Mouse (Mus musculus) heart, embryonic 10.5 days (tissue): ENCODE measurements at regions not wholly inside any gene's neighbourhood (a gene's known extent, or its start where the extent isn't known, plus 50 kb on each side); places are given as distances from the start of the nearest gene placed in this dataset.
A peak's percentile ranks its signal among the peaks of the same experiment; 100 is the strongest.

ENCODE experiments used
- DNase-seq: peaks from one replicate; pipeline ENCODE4 v3.0.0-alpha.2; 2017; ENCODE audit warnings: low spot score
- H3K27ac ChIP-seq: fragments of 300-500 bp; sonication (generic); 2 replicates; pipeline ENCODE4 v1.5.1; 2016; ENCODE audit warnings: mild to moderate bottlenecking
- H3K27me3 ChIP-seq: fragments of 300-500 bp; sonication (generic); 2 replicates; pipeline ENCODE4 v1.6.1; 2016; ENCODE audit warnings: mild to moderate bottlenecking; ENCODE audit not compliant: poor library complexity, insufficient read depth, severe bottlenecking
- H3K36me3 ChIP-seq: fragments of 300-500 bp; sonication (generic); 2 replicates; pipeline ENCODE4 v1.6.1; 2016; ENCODE audit warnings: mild to moderate bottlenecking, moderate library complexity
- H3K4me1 ChIP-seq: fragments of 300-500 bp; sonication (generic); 2 replicates; pipeline ENCODE4 v1.6.1; 2016; ENCODE audit warnings: mild to moderate bottlenecking
- H3K4me3 ChIP-seq: fragments of 300-500 bp; sonication (generic); 2 replicates; pipeline ENCODE4 v1.5.1; 2016; ENCODE audit warnings: mild to moderate bottlenecking, moderate library complexity
- H3K9me3 ChIP-seq: fragments of 300-500 bp; sonication (generic); 2 replicates; pipeline ENCODE4 v1.6.1; 2016; ENCODE audit warnings: mild to moderate bottlenecking, moderate library complexity
- WGBS: fragments of 180-500 bp; shearing (Covaris S2); methylation state at CpG from one replicate; pipeline ENCODE4 v1.1.7; 2016; 5-methylcytosine and 5-hydroxymethylcytosine counted together

DNA sequence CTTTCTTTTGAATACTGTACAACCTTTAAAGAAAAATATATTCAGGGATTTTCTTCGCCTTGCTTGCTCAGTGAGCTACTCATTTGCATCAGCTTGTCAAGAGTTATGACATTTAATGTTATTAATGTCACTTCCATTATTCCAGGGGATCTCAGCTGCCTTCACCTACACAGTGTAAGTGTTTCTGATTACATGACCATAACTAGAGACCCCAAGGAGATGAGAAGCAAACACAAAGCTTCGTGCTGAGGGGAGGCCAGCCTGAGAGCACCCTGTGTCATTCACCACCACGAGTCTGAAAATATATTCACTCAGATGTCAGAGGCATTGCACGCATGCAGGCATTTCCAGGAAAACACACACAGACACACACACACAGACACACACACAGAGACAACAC, 369.8 kb upstream of the Adamts16 start:
- H3K27ac ChIP-seq, result no peak overlapping the region
- no peaks in the 10 kb centered on the region for H3K9me3 ChIP-seq
- WGBS, result 74% methylated on average over 4 of the region's 4 CpGs

DNA sequence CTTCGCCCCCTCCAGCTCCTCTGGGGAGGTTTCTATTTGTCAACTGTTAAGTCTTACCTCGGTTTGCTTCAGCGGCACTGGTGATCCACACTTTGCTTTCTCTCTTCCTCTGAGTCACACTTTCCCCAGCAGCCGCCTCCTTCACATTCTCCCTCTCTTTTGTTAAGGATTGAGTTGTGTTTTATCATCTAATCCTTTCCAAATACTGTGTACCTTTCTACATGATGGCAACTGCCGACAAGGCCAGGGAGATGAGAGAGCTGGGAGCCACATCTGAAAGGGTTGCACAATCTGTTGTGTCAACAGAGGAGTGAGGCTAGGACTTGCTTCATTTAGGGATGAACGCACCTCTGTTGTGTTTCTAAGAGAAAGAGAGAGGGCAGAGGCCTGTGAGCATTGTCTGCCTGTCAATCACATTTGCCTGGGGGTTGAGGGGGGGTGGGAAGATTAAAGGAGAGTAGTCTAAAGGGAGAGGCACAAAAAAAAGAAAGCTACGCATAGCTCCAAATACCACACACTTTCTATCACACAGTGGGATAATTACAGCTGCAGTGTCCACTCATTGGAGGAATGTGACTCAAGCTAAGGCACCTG, 369.1 kb upstream of the Adamts16 start:
- Histone ChIP-seq H3K4me3 (no peak overlapping the region), H3K9me3 (no peaks in the 10 kb centered on the region), H3K4me1 (no peaks in the 10 kb centered on the region; the same call in 1 of the 2 replicates), H3K27me3 (no peaks in the 10 kb centered on the region), H3K36me3 (no peaks in the 10 kb centered on the region), H3K27ac (no peak overlapping the region)
- WGBS, result 49% methylated on average over 7 of the region's 7 CpGs
- DNase-seq, result no peak

More for the DNA sequence above, 369.8 kb upstream of the Adamts16 start:
- DNase-seq, result no peak
- Histone ChIP-seq H3K4me1 (no peaks in the 10 kb centered on the region), H3K4me3 (no peak overlapping the region), H3K36me3 (no peaks in the 10 kb centered on the region), H3K27me3 (no peaks in the 10 kb centered on the region)

DNA sequence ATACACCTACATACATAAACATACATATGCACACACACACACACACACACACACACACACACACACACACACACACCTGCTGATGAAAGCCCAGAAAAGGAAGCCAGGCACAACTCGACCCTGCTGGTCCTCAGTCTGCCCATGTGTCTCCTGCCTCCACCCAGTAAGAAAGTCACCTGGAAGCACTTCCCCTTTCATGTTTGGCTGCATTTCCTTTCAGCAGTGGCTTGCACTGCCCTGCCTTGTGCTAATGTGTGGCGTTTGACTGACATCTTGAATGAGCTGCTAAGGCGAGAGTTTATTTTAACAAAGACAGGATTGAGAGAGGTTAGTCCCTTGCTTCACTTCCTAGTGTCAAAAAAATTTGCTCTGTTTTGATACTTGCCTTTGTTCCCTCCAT, 364.1 kb upstream of the Adamts16 start:
- peak; percentile 65 for DNase-seq
- Histone ChIP-seq H3K4me3 (no peak overlapping the region), H3K27ac (no peak overlapping the region)

DNA sequence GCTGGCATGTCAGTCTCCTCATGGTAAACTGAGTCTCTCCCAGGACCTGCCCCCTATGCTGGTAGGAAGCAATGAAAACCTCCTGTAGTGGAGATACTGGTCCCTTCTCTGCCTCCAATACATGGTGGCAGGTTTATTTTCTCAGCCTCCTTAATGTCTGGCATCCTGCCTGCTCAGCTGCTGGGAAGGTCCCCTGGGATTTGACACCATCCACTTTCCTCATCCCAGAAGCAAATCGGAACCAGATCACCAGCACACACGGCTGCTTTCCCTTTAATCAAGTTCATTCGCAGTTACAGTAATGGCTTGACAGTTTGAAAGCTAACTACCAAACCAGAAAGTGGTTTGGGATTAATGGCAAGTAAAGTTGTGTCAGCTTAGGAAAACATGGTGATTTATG, 359.0 kb upstream of the Adamts16 start:
- no peak overlapping the region for H3K27ac ChIP-seq
- H3K4me1 ChIP-seq, result no peaks in the 10 kb centered on the region; the same call in 1 of the 2 replicates
- no peak for DNase-seq
- H3K9me3 ChIP-seq, result no peaks in the 10 kb centered on the region
- no peak overlapping the region for H3K4me3 ChIP-seq
- H3K27me3 ChIP-seq, result no peaks in the 10 kb centered on the region
- WGBS, result 55% methylated on average over 3 of the region's 3 CpGs
- H3K36me3 ChIP-seq, result no peaks in the 10 kb centered on the region

More for the DNA sequence above, 364.1 kb upstream of the Adamts16 start:
- no peaks in the 10 kb centered on the region; the same call in 1 of the 2 replicates for H3K4me1 ChIP-seq
- H3K9me3 ChIP-seq, result no peaks in the 10 kb centered on the region
- no peaks in the 10 kb centered on the region for H3K36me3 ChIP-seq
- 35% methylated on average over 3 of the region's 3 CpGs for WGBS
- H3K27me3 ChIP-seq, result no peaks in the 10 kb centered on the region

DNA sequence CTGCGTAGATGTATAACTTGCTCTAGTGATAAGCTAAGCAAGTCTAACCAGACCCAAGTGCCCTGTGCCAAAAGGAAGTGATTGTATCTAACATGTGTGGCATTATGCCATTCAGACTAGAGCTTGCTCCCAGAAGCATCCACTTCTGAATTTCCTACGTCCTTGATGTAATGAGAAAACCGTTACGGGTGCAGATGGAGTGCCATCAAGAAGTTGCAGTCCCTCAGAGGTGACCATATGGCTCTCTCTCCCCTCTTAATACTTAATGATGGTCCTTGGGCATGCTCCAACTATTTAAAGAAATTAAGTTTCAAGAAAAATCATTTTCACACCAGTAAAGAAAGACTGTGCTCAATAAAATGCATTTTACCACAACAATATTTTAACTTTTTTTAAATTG, 354.1 kb upstream of the Adamts16 start:
- H3K27ac ChIP-seq, result no peak overlapping the region
- H3K36me3 ChIP-seq, result no peaks in the 10 kb centered on the region
- no peak overlapping the region for H3K4me3 ChIP-seq
- H3K9me3 ChIP-seq, result no peaks in the 10 kb centered on the region
- no peaks in the 10 kb centered on the region for H3K4me1 ChIP-seq
- H3K27me3 ChIP-seq, result no peaks in the 10 kb centered on the region
- 90% methylated on average over 4 of the region's 4 CpGs for WGBS
- no peak for DNase-seq

DNA sequence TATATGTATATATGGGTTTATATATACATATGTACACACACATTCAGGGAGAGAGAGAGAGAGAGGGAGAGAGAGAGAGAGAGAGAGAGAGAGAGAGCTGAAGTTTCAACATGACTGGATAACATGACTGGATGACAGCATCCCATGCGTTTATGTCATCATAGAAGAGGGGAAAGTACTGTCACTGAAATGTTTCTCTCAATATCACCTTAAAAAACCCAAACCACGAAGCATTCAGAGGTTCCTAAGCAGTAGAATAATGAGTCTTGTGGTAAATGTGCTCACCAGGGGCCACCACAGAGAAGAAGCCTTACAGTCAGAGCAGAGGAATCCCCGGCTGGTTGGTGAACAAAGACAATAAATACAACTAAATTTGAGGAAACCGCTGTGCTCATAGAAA, 342.9 kb upstream of the Adamts16 start:
- WGBS, result 73% methylated on average over 4 of the region's 4 CpGs
- no peaks in the 10 kb centered on the region for H3K36me3 ChIP-seq
- H3K27ac ChIP-seq, result no peak overlapping the region
- no peaks in the 10 kb centered on the region for H3K9me3 ChIP-seq
- no peak overlapping the region for H3K4me3 ChIP-seq
- H3K27me3 ChIP-seq, result no peaks in the 10 kb centered on the region
- DNase-seq, result no peak
- no peaks in the 10 kb centered on the region for H3K4me1 ChIP-seq

DNA sequence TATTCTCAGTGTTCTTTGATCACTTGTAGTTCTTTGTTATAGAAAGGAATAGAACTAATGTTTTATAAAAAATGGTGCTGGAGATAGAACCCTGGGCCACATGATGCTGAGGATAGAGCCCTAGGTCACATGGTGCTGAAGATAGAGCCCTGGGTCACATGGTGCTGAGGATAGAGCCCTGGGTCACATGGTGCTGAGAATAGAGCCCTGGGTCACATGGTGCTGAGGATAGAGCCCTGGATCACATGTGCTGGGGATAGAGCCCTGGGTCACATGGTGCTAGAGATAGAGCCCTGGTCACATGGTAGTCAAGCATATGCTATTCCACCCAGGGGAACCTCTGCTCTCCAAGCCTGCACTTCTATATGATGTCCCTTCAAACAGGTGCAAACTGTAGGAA, 337.5 kb upstream of the Adamts16 start:
- Histone ChIP-seq H3K27ac (no peak overlapping the region), H3K4me1 (no peaks in the 10 kb centered on the region), H3K4me3 (no peak overlapping the region), H3K9me3 (no peaks in the 10 kb centered on the region), H3K27me3 (no peaks in the 10 kb centered on the region), H3K36me3 (no peaks in the 10 kb centered on the region)
- no peak for DNase-seq

DNA sequence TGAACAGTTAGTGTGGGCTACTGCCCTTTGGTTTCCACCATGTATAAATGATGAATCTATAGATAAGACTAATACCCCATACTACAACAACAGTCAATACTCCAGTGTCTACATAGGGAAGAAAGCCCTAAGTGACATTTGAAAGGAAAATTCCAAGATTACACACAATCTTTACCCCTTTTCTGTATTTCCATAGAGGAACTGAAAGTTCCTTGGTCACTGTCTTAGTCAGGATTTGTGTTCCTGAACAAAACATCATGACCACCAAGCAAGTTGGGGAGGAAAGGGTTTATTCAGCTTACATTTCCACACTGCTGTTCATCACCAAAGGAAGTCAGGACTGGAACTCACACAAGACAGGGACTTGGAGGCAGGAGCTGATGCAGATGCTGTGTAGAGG, 332.7 kb upstream of the Adamts16 start:
- H3K27me3 ChIP-seq, result no peaks in the 10 kb centered on the region
- DNase-seq, result no peak
- H3K4me3 ChIP-seq, result no peak overlapping the region
- H3K9me3 ChIP-seq, result no peaks in the 10 kb centered on the region
- H3K36me3 ChIP-seq, result no peaks in the 10 kb centered on the region
- H3K27ac ChIP-seq, result no peak overlapping the region
- no peaks in the 10 kb centered on the region for H3K4me1 ChIP-seq

DNA sequence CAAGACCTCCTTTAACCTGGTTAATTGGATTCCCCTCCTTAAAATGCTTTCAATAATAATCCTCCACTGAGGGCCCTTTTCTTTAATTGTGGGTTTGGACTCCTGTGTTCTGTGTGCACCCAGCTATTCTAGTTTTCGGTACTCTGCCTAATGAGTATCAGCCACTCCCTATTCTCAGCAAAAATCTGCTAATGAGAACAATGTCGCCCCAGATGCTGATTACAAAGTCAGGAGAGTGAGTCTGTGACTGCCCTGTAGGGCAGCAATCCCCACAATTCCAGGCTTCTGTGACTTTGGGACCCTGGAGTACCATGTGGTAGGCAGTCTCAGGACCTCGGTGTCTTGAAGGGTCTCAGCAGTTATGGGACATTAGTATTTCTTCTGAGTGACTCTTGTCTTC, 324.6 kb upstream of the Adamts16 start:
- no peaks in the 10 kb centered on the region for H3K9me3 ChIP-seq
- DNase-seq, result no peak
- no peak overlapping the region for H3K4me3 ChIP-seq
- no peaks in the 10 kb centered on the region for H3K36me3 ChIP-seq
- H3K27me3 ChIP-seq, result no peaks in the 10 kb centered on the region
- 71% methylated on average over 3 of the region's 3 CpGs for WGBS
- no peaks in the 10 kb centered on the region for H3K4me1 ChIP-seq
- H3K27ac ChIP-seq, result no peak overlapping the region

DNA sequence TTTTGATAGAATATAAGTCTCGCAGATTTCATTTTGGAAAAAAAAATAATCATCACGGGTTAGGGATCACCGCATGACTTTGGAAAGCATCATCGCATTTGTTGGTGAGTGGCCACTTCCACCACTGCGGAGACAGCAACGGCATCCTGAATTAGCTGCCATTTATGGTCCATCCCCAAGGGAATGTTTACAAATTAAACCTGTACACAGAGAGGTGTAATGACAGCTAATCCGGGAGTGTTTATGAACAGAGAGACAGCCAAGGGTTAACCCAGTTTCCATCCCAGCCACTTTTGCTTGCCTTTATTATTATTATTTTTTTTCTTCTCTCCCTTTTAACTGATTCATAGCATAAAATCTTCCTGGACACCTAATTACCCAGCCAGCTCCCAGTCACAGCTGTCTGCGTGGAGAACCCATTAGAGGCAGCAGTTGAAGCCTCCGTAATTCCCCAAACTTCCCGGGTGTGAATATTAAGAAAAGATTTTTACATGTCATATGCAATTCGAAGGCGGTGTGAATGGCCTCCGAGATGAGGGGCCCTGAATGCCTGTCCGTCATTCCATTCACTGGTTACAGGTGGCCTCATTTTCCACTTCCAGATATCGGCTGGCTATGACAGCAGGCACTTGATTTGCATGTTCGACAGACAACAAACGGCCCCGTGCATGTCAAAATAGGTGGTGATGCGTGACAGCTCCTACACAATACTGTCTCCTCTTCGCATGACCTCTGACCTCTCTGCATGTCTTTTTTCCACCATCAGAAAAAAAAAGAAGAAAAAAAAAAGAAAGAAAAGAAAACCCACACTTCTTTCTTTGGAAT, 323.7 kb upstream of the Adamts16 start:
- no peak for DNase-seq

DNA sequence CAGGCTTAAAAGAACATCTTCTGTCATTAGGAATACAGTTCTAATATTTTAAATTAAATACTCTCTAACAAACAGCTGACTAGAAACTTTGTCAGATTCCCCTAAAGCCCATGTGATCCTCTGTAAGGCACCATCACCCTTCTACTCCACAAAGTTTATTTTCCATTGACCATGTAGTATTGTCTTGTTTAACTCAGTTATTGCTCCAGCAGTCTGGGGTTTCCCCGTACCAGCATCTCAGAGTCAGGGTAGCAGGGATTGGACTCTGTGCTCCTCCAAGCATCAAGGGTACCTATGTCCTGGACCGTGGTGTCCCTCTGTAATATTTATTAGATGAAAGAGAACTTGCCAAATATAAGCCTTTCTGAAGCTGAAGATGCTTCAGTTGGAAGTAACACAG, 322.4 kb upstream of the Adamts16 start:
- no peaks in the 10 kb centered on the region for H3K4me1 ChIP-seq
- H3K27me3 ChIP-seq, result no peaks in the 10 kb centered on the region
- WGBS, result 82% methylated on average over 2 of the region's 2 CpGs
- H3K9me3 ChIP-seq, result no peaks in the 10 kb centered on the region
- DNase-seq, result no peak
- H3K36me3 ChIP-seq, result no peaks in the 10 kb centered on the region
- no peak overlapping the region for H3K27ac ChIP-seq
- no peak overlapping the region for H3K4me3 ChIP-seq

More for the DNA sequence above, 323.7 kb upstream of the Adamts16 start:
- Histone ChIP-seq H3K27ac (no peak overlapping the region), H3K36me3 (no peaks in the 10 kb centered on the region), H3K9me3 (no peaks in the 10 kb centered on the region), H3K4me1 (no peaks in the 10 kb centered on the region), H3K27me3 (no peaks in the 10 kb centered on the region), H3K4me3 (no peak overlapping the region)
- whole genome bisulfite sequencing, result 79% methylated on average over 20 of the region's 20 CpGs

DNA sequence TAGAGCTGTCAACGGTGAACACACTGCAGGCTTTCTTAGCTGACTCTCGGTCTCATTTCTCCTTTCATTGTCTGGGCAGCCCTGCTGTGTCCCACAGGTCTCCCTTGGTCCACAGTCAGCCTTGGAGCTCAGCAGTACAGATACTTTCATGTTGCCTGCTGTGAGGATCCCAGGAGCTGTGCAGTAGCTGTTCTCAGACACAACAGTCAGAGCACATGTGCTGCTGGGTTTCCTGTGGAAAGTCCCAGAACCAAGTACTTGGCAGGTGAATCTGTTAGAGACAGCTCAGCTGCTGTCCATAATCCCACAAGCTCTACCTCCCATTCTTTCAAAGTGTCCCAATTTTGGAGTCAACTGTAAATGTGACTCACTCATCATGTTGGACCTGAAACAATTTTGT, 321.3 kb upstream of the Adamts16 start:
- Histone ChIP-seq H3K27ac (no peak overlapping the region), H3K9me3 (no peaks in the 10 kb centered on the region), H3K36me3 (no peaks in the 10 kb centered on the region), H3K27me3 (no peaks in the 10 kb centered on the region), H3K4me1 (no peaks in the 10 kb centered on the region), H3K4me3 (no peak overlapping the region)
- DNase-seq, result no peak
- 67% methylated on average over 2 of the region's 2 CpGs for WGBS

DNA sequence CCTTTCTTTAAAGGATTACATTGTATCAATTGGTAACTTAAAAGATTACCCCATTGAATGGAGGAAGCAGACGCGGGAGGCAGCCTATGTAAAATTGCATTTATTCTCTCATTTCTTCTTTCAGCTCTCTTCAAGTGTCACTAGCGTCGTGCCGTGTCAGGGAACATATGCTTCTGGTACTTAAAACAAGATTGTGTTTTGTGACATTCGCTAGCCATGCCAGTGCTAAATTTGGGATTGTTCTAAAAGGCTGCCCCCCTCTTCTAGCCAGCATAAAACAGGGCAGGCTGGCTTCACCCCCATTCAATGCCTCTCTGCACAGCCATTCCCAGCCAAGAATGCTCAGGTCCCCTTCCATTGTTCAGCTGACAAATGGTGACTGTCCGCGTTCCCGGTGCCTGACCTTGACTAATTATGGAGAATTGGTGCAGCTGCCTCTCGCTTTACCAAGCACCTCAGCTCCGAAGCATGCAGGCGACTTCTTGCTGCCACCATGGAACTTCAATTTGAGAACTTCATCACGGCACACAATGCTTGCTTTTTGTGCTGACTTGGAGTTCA, 316.8 kb upstream of the Adamts16 start:
- DNase-seq, result no peak
- H3K27me3 ChIP-seq, result no peaks in the 10 kb centered on the region
- no peaks in the 10 kb centered on the region for H3K4me1 ChIP-seq
- H3K9me3 ChIP-seq, result no peaks in the 10 kb centered on the region
- 71% methylated on average over 13 of the region's 13 CpGs for WGBS
- no peak overlapping the region for H3K4me3 ChIP-seq
- H3K27ac ChIP-seq, result no peak overlapping the region
- no peaks in the 10 kb centered on the region for H3K36me3 ChIP-seq
